In genomic region chr4:47138967-47139777, GRCm38 (mm10) we compare ENCODE assay signal across 8 mouse cellular contexts. TPM values are rescaled to one million over a fixed set of nuclear protein-coding genes. Genes with fewer than 3 reads are reported as not detected.
DNase-seq lines count a peak whose midpoint lies in the region; ATAC-seq and TF ChIP-seq lines count a peak whose summit lies in the region.

No protein-coding gene starts in this region.

- H3K9ac ChIP-seq in kidney, postnatal 0 days (ENCODE audit: low read depth, low read length) = no peak overlapping the region
- no peak overlapping the region for H3K9ac ChIP-seq in stomach, embryonic 16.5 days (ENCODE audit: low read length)

- H3K36me3 ChIP-seq in kidney, postnatal 0 days (ENCODE audit: insufficient read depth, low read length) = no peaks in the 10 kb centered on the region
- H3K36me3 ChIP-seq in stomach, embryonic 16.5 days (ENCODE audit: control insufficient read depth, insufficient read depth, low read length) = no peaks in the 10 kb centered on the region

- no peak overlapping the region for H3K4me2 ChIP-seq in kidney, postnatal 0 days (ENCODE audit: low read length)
- H3K4me2 ChIP-seq in stomach, embryonic 16.5 days (ENCODE audit: low read depth, low read length) = no peak overlapping the region

- no peak for TF ChIP-seq CTCF in kidney, postnatal 0 days (IDR thresholded peaks at IDR 0.05; ENCODE audit: low read depth)

- H3K27ac ChIP-seq in kidney, postnatal 0 days = peak overlapping the region; percentile 27
- H3K27ac ChIP-seq in stomach, embryonic 16.5 days (ENCODE audit: low read length) = peak overlapping the region; percentile 48

- H3K9me3 ChIP-seq in kidney, postnatal 0 days (replicated peaks; ENCODE audit: low read length) = no peaks in the 10 kb centered on the region
- no peaks in the 10 kb centered on the region for H3K9me3 ChIP-seq in stomach, embryonic 16.5 days (replicated peaks; ENCODE audit: control insufficient read depth, low read length)

- peak; percentile 57 for ATAC-seq in kidney, postnatal 0 days (replicated peaks; ENCODE audit: low FRiP score, low read depth)
- peak; percentile 34 for ATAC-seq in stomach, embryonic 16.5 days (ENCODE audit: insufficient read depth, low FRiP score)

- WGBS in kidney, postnatal 0 days = 38% methylated on average over 9 of the region's 9 CpGs
- 34% methylated on average over 9 of the region's 9 CpGs for WGBS in stomach, embryonic 16.5 days

- H3K4me3 ChIP-seq in kidney, postnatal 0 days (replicated peaks; ENCODE audit: low read depth, low read length) = no peak overlapping the region
- no peak overlapping the region for H3K4me3 ChIP-seq in stomach, embryonic 16.5 days (replicated peaks; ENCODE audit: low read length)

- peak; percentile 18 for DNase-seq in retina, postnatal 1 day
- DNase-seq in retina, embryonic 14.5 days (ENCODE audit: low spot score) = no peak
- peak; percentile 40 for DNase-seq in heart, adult 8-10 months (ENCODE audit: low spot score)
- DNase-seq in kidney, postnatal 0 days (ENCODE audit: low spot score) = peak; percentile 64
- DNase-seq in layer of hippocampus, postnatal 10 days (ENCODE audit: low spot score in 2 of 2) = no peak
- DNase-seq in right cerebral cortex, postnatal 14 days = no peak
- DNase-seq in spleen, postnatal 36 days (ENCODE audit: low spot score in 2 of 2) = no peak

- peaks cover 11% of the 10 kb centered on the region; the same call in 1 of the 2 replicates for H3K4me1 ChIP-seq in kidney, postnatal 0 days (replicated peaks; ENCODE audit: insufficient read depth, low read length)
- H3K4me1 ChIP-seq in stomach, embryonic 16.5 days (ENCODE audit: control insufficient read depth, insufficient read depth, low read length) = peaks cover 7% of the 10 kb centered on the region

- no peaks in the 10 kb centered on the region for H3K27me3 ChIP-seq in kidney, postnatal 0 days (ENCODE audit: insufficient read depth, low read length)
- no peaks in the 10 kb centered on the region for H3K27me3 ChIP-seq in stomach, embryonic 16.5 days (ENCODE audit: control insufficient read depth, insufficient read depth, low read length)

RNA-seq across cellular contexts. Expression of gene Galnt12, which starts 47.5 kb away (rescaled TPM):
- total RNA-seq in heart, adult 8-10 months (2022) = under 1 TPM; 0.14 to 0.44 (median 0.24) TPM
- polyA plus RNA-seq in kidney, postnatal 0 days (2015; fragmentation: Nextera tagmentation; extraction: Ambion mirVana) = 10.2 and 11.2 TPM in 2 replicates
- 30.7 and 38.4 TPM in 2 replicates for polyA plus RNA-seq in stomach, embryonic 16.5 days (2015; fragmentation: Nextera tagmentation; extraction: Ambion mirVana)
- 1 to 10 TPM in 1 of 2 experiments, under 1 TPM in 1; 0.60 to 1.0 TPM for total RNA-seq in layer of hippocampus, postnatal 10 days (2021)

Comparison
In these comparisons a context has a peak if more than half of its experiments do, and no peak if none do; other contexts are left out.
1. DNase-seq: peak in retina, postnatal 1 day (single experiment), heart, adult 8-10 months (single experiment) and kidney, postnatal 0 days (single experiment); none in retina, embryonic 14.5 days (single experiment), layer of hippocampus, postnatal 10 days (0 of 2), right cerebral cortex, postnatal 14 days (single experiment) and spleen, postnatal 36 days (0 of 2).